Mouse (Mus musculus): ENCODE data around the gene Lrrc10b. TPM values are rescaled to one million over a fixed set of nuclear protein-coding genes. Genes with fewer than 3 reads are reported as not detected.

Gene Lrrc10b
- polyA plus RNA-seq, 2 experiments: 0.84 to 0.88 TPM

- H3K4me3 ChIP-seq (replicated peaks; ENCODE audit: low read length): no peak overlapping the region
- no peak for TF ChIP-seq POLR2A (IDR thresholded peaks at IDR 0.05; ENCODE audit: borderline replicate concordance, extremely low read depth, insufficient read depth, insufficient read length)
- ATAC-seq (ENCODE audit: low FRiP score, low read depth): no peak
- H3K36me3 ChIP-seq (ENCODE audit: control insufficient read depth, insufficient read depth, low read length): peaks cover 11% of the 10 kb centered on the region
- H3K27me3 ChIP-seq (ENCODE audit: control insufficient read depth, insufficient read depth, low read length): no peaks in the 10 kb centered on the region
- no peak overlapping the region for H3K27ac ChIP-seq (replicated peaks; ENCODE audit: low read depth, low read length)
- H3K4me1 ChIP-seq (ENCODE audit: control insufficient read depth, insufficient read depth, low read length): no peaks in the 10 kb centered on the region
- no peak for DNase-seq (ENCODE audit: low spot score)
- WGBS: 84% methylated on average over 1 of the region's 1 CpGs
- H3K9ac ChIP-seq (ENCODE audit: low read depth, low read length, severe bottlenecking): no peak overlapping the region
- H3K9me3 ChIP-seq (ENCODE audit: control insufficient read depth, low read length): no peaks in the 10 kb centered on the region
- no peak overlapping the region for H3K4me2 ChIP-seq (replicated peaks; ENCODE audit: low read depth, low read length, severe bottlenecking)
Measured at GRCm38 (mm10) chr19:10495670-10496069, 38.4 kb upstream of the Lrrc10b start.

GRCm38 (mm10) chr19:10486264-10486738, 29.0 kb upstream of the Lrrc10b start:
- no peaks in the 10 kb centered on the region for H3K36me3 ChIP-seq (ENCODE audit: control insufficient read depth, insufficient read depth, low read length)
- no peak overlapping the region for H3K4me2 ChIP-seq (replicated peaks; ENCODE audit: low read depth, low read length, severe bottlenecking)
- 23% methylated on average over 9 of the region's 9 CpGs for WGBS
- no peak overlapping the region for H3K4me3 ChIP-seq (replicated peaks; ENCODE audit: low read length)
- no peaks in the 10 kb centered on the region for H3K4me1 ChIP-seq (ENCODE audit: control insufficient read depth, insufficient read depth, low read length)
- TF ChIP-seq POLR2A (IDR thresholded peaks at IDR 0.05; ENCODE audit: borderline replicate concordance, extremely low read depth, insufficient read depth, insufficient read length): no peak
- ATAC-seq (ENCODE audit: low FRiP score, low read depth) (peak; percentile 64; the same call in 1 of the 2 replicates), DNase-seq (ENCODE audit: low spot score) (peak; percentile 75)
- H3K9ac ChIP-seq (ENCODE audit: low read depth, low read length, severe bottlenecking): no peak overlapping the region
- H3K9me3 ChIP-seq (ENCODE audit: control insufficient read depth, low read length): no peaks in the 10 kb centered on the region
- H3K27me3 ChIP-seq (ENCODE audit: control insufficient read depth, insufficient read depth, low read length): no peaks in the 10 kb centered on the region
- no peak overlapping the region for H3K27ac ChIP-seq (replicated peaks; ENCODE audit: low read depth, low read length)

- no peaks in the 10 kb centered on the region for H3K9me3 ChIP-seq (ENCODE audit: control insufficient read depth, low read length)
- H3K9ac ChIP-seq (ENCODE audit: low read depth, low read length, severe bottlenecking): no peak within 1 kb of the TSS
- ATAC-seq (ENCODE audit: low FRiP score, low read depth) (no peak), DNase-seq (ENCODE audit: low spot score) (peak; percentile 18)
- no peak within 1 kb of the TSS for H3K4me2 ChIP-seq (replicated peaks; ENCODE audit: low read depth, low read length, severe bottlenecking)
- H3K27ac ChIP-seq (replicated peaks; ENCODE audit: low read depth, low read length): no peak within 1 kb of the TSS
- no peak for TF ChIP-seq POLR2A (IDR thresholded peaks at IDR 0.05; ENCODE audit: borderline replicate concordance, extremely low read depth, insufficient read depth, insufficient read length)
- 39% methylated on average over 6 of the region's 6 CpGs for WGBS
- H3K36me3 ChIP-seq (ENCODE audit: control insufficient read depth, insufficient read depth, low read length): no peaks in the 10 kb centered on the region
- H3K4me3 ChIP-seq (replicated peaks; ENCODE audit: low read length): no peak within 1 kb of the TSS
- no peaks in the 10 kb centered on the region for H3K27me3 ChIP-seq (ENCODE audit: control insufficient read depth, insufficient read depth, low read length)
- no peaks in the 10 kb centered on the region for H3K4me1 ChIP-seq (ENCODE audit: control insufficient read depth, insufficient read depth, low read length)
Measured at GRCm38 (mm10) chr19:10482703-10483102, 25.4 kb upstream of the Lrrc10b start, which contains the start of gene Ppp1r32. Gene Ppp1r32, minus strand, starts transcription at chr19:10482928.

DNA sequence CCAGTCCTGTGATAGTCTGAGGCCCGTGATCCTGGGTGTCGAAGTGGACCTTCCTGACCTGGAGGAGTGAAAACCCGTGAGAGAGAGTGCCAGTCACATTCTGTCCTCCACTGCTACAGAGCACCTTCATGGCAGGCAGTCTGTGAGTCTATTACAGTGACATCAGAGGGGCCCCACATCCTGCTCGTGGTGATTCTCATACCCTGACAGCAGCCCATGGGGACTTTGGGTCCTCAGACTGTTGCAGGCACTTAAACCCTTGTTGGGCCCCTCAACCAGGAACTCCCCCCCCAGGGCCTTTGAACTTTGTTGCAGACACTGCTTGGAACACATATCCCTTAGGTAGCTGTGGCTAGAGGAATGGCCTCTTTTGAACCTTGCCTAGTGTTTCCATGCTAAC, 22.3 kb upstream of the Lrrc10b start:
- no peaks in the 10 kb centered on the region for H3K36me3 ChIP-seq (ENCODE audit: control insufficient read depth, insufficient read depth, low read length)
- no peak overlapping the region for H3K4me2 ChIP-seq (replicated peaks; ENCODE audit: low read depth, low read length, severe bottlenecking)
- ATAC-seq (ENCODE audit: low FRiP score, low read depth) (no peak), DNase-seq (ENCODE audit: low spot score) (no peak)
- no peaks in the 10 kb centered on the region for H3K9me3 ChIP-seq (ENCODE audit: control insufficient read depth, low read length)
- WGBS: 42% methylated on average over 4 of the region's 4 CpGs
- H3K9ac ChIP-seq (ENCODE audit: low read depth, low read length, severe bottlenecking): no peak overlapping the region
- H3K27me3 ChIP-seq (ENCODE audit: control insufficient read depth, insufficient read depth, low read length): no peaks in the 10 kb centered on the region
- H3K4me1 ChIP-seq (ENCODE audit: control insufficient read depth, insufficient read depth, low read length): no peaks in the 10 kb centered on the region
- no peak overlapping the region for H3K27ac ChIP-seq (replicated peaks; ENCODE audit: low read depth, low read length)
- H3K4me3 ChIP-seq (replicated peaks; ENCODE audit: low read length): no peak overlapping the region
- TF ChIP-seq POLR2A (IDR thresholded peaks at IDR 0.05; ENCODE audit: borderline replicate concordance, extremely low read depth, insufficient read depth, insufficient read length): no peak

DNA sequence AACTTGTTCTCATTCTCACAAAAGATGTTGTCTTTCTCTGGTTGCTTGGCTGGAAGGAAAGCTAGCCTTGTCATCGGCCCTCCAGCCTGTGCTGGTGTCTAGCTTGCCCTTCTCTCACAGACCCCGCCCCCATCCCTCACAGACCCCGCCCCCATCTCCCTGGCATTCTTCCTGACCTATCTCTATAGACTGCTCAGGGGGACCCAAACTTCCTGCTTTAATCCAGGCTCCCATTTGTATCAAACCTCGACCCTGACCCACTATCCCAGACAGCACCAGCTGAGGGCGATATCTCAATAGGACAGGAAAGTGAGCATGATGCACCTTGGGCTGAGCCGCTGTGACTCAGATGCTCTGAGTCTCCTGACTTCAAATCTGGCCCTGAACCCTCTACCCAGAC, 16.5 kb upstream of the Lrrc10b start:
- Histone ChIP-seq H3K4me2 (replicated peaks; ENCODE audit: low read depth, low read length, severe bottlenecking) (no peak overlapping the region), H3K27ac (replicated peaks; ENCODE audit: low read depth, low read length) (no peak overlapping the region), H3K36me3 (ENCODE audit: control insufficient read depth, insufficient read depth, low read length) (no peaks in the 10 kb centered on the region), H3K9ac (ENCODE audit: low read depth, low read length, severe bottlenecking) (no peak overlapping the region), H3K27me3 (ENCODE audit: control insufficient read depth, insufficient read depth, low read length) (no peaks in the 10 kb centered on the region), H3K4me1 (ENCODE audit: control insufficient read depth, insufficient read depth, low read length) (no peaks in the 10 kb centered on the region), H3K9me3 (ENCODE audit: control insufficient read depth, low read length) (no peaks in the 10 kb centered on the region), H3K4me3 (replicated peaks; ENCODE audit: low read length) (no peak overlapping the region)
- DNase-seq (ENCODE audit: low spot score) (no peak), ATAC-seq (ENCODE audit: low FRiP score, low read depth) (no peak)
- 22% methylated on average over 6 of the region's 6 CpGs for WGBS
- no peak for TF ChIP-seq POLR2A (IDR thresholded peaks at IDR 0.05; ENCODE audit: borderline replicate concordance, extremely low read depth, insufficient read depth, insufficient read length)

DNA sequence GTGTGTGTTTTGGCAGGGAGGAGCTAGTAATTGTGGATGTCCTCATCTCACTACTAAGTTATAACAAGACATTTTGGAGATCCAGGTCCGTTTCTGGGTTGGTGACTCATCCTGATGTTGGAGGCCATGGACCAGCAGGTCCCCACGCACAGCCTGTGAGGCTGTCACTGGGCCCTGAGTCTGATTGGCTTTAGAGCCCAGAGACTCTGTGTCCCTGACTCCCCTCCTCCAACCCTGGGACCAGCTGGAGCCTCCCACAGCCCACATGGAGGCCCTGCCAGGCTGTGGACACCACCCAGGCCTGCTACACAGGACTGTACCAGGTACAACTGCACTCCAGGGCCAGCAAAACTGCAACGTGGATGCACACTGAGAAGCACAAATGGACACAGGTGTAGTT, 15.7 kb upstream of the Lrrc10b start:
- no peak overlapping the region for H3K27ac ChIP-seq (replicated peaks; ENCODE audit: low read depth, low read length)
- no peak overlapping the region for H3K4me3 ChIP-seq (replicated peaks; ENCODE audit: low read length)
- ATAC-seq (ENCODE audit: low FRiP score, low read depth): no peak
- H3K4me1 ChIP-seq (ENCODE audit: control insufficient read depth, insufficient read depth, low read length): no peaks in the 10 kb centered on the region
- H3K27me3 ChIP-seq (ENCODE audit: control insufficient read depth, insufficient read depth, low read length): no peaks in the 10 kb centered on the region
- no peak overlapping the region for H3K4me2 ChIP-seq (replicated peaks; ENCODE audit: low read depth, low read length, severe bottlenecking)
- 73% methylated on average over 3 of the region's 3 CpGs for WGBS
- H3K9ac ChIP-seq (ENCODE audit: low read depth, low read length, severe bottlenecking): no peak overlapping the region
- TF ChIP-seq POLR2A (IDR thresholded peaks at IDR 0.05; ENCODE audit: borderline replicate concordance, extremely low read depth, insufficient read depth, insufficient read length): no peak
- no peaks in the 10 kb centered on the region for H3K9me3 ChIP-seq (ENCODE audit: control insufficient read depth, low read length)
- no peak for DNase-seq (ENCODE audit: low spot score)
- no peaks in the 10 kb centered on the region for H3K36me3 ChIP-seq (ENCODE audit: control insufficient read depth, insufficient read depth, low read length)
